Mouse (Mus musculus): ENCODE results near the gene Msmo1.

- no peak for TF ChIP-seq CTCF (IDR thresholded peaks at IDR 0.05; ENCODE audit: low read depth, low read length)
- no peak for TF ChIP-seq POLR2A (IDR thresholded peaks at IDR 0.05; ENCODE audit: extremely low read depth, insufficient read depth, low read length)
Observed at GRCm38 (mm10) chr8:64688741-64689140, 44.9 kb downstream of the Msmo1 start.

All from liver, adult 2 months (tissue).